Mouse (Mus musculus): ENCODE measurements around the gene Olfr1307.

Olfr1307 gene

GRCm38 (mm10) chr2:111949340-111949739 is at the start of gene Olfr1307:
TSS of gene Olfr1307 (minus strand) at chr2:111949440.
- DNase-seq (ENCODE audit: low read depth in 2 of 2, low spot score in 2 of 2), result no peak

GRCm38 (mm10) chr2:111990181-111990580 is 40.9 kb upstream of the Olfr1307 start, which contains the start of gene Olfr1309:
TSS of gene Olfr1309 (minus strand) at chr2:111990281.
- DNase-seq (ENCODE audit: low read depth in 2 of 2, low spot score in 2 of 2), result no peak

- DNase-seq (ENCODE audit: low read depth in 2 of 2, low spot score in 2 of 2), result no peak
These were observed 15.6 kb upstream of the Olfr1307 start, which contains the start of gene Olfr1308 for GRCm38 (mm10) chr2:111964844-111965243. TSS of gene Olfr1308 (minus strand) at chr2:111964944.

GRCm38 (mm10) chr2:111916171-111916570 is 33.1 kb downstream of the Olfr1307 start, which contains the start of gene Olfr1306:
TSS of gene Olfr1306 (minus strand) at chr2:111916271.
- DNase-seq (ENCODE audit: low read depth in 2 of 2, low spot score in 2 of 2), result no peak
